Mouse (Mus musculus) left cerebral cortex, postnatal 14 days (tissue): Measurements from ENCODE around the gene Rps6ka5. TPM values are rescaled to one million over a fixed set of nuclear protein-coding genes. Genes with fewer than 3 reads are reported as not detected.

Experiments
- DNase-seq, 2 experiments: peaks; one replicate each; pipeline ENCODE4 v3.0.0; 2021 to 2022; ENCODE audit warnings: low spot score in 2 of 2, mixed read lengths in 1 of 2
- intact Hi-C: fragments of 180-260 bp; cut with DNase I; formaldehyde crosslinking; loops from one replicate; pipeline ENCODE4 v1.15.1; 2025
- total RNA-seq, 2 experiments: library from RNA; stranded (reverse); gene quantifications; 2 replicates each; pipeline ENCODE4 v1.2.3; 2021

Rps6ka5 gene
- total RNA-seq, 2 experiments from 2014 or later: 13.2 to 17.8 TPM

GRCm38 (mm10) chr12:100553675-100554074 lies 173.1 kb downstream of the Rps6ka5 start:
- DNase-seq: no peak
- intact Hi-C loops: no loop called here

DNA sequence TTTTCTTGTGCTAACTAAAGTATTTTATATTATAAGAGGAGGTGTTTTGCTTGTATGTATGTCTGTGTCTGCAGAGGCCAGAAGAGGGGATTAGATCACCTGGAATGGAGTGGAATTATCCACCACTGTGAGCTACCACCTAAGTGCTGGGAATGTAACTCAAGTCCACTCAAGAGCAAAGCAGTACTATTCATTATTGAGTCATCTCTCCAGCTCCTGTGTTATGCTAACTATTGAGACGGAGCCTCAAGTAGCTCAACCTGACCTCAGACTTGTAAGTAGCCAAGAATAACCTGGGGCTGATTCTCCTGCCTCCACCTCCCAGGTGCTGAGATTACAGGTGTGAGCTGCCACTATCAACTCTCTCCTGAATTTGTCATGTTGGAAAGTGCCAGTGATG lies 174.8 kb downstream of the Rps6ka5 start:
- intact Hi-C loops: no loop called here
- no peak for DNase-seq

GRCm38 (mm10) chr12:100544194-100544567 lies 182.6 kb downstream of the Rps6ka5 start:
- intact Hi-C loops: no loop called here
- no peak for DNase-seq

- DNase-seq: no peak
- intact Hi-C loops: no loop called here
Observed at GRCm38 (mm10) chr12:100543437-100544193, 183.2 kb downstream of the Rps6ka5 start.

- DNase-seq: no peak
- intact Hi-C loops: no loop called here
Observed at GRCm38 (mm10) chr12:100542494-100542893, 184.3 kb downstream of the Rps6ka5 start.

DNA sequence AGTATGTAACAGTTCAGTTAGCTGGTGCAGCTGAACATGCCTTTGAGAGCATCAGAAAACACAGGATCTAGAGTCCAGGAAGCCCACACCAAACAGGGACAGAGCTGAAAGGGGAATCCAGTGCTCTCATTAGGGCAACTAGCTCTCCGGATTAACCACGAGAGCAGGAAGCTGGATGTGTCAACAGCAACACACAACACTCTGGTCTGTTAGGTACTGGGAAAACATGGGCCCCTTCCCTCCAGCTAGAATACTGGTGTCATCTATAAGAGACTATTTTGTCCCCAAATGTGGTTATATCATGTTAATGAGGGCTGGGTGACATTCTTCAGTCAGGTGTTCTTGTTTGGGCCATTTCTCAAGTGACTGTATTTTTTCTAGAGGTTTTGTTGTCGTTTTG lies 184.7 kb downstream of the Rps6ka5 start:
- DNase-seq: no peak
- intact Hi-C loops: no loop called here

GRCm38 (mm10) chr12:100539158-100539714 lies 187.5 kb downstream of the Rps6ka5 start:
- intact Hi-C loops: no loop called here
- DNase-seq: no peak

DNA sequence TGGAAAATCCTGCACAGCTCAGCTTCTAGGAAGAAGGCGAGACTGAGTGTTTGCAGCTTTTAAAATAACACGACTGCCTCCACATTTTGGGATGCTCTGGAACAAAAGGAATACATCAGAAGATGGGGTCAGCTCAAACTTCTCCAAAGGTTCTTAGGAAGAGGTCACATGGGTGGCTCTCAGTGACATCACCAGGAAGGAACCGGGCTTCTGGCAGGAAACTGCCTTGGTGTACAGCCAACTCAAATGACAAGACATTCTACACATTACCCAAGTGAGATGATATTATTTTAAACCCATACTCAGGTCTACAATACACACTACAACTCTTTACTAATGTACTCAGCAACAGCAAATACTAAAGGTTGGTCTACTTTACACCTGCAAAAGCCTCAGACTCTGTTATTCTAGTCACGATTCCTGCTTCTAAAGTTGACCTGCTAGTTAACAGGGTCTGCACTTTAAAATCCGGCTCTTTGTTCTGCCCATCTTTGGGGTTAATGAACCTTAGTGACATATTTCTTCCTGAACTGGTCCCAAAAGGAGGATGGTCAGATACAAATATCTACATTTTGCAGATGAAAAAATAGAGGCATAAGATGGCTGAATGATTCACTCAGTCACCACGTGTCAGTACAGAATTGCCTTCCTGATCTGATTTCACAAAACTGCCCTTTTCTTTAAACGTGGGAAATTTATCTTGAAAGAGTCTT lies 188.2 kb downstream of the Rps6ka5 start:
- DNase-seq: no peak
- intact Hi-C loops: no loop called here

DNA sequence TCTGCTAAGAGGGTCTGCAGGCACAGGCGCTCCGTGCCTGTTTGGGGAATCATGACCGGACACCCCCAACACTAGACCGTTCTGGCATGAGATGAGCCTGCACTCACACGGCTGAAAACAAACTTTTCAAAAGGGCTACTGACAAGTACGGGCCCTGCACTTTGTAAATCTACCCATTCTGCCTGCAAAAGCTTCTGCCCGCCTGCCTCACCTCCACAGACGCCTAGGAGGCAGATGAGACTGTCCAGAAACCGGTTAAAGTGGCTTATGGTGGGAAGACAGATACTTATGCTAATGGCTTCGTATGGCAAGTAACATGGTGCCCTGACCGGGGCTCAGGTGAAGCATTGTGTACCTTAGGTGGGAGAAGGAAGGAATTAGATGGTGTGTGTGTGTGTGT lies 189.7 kb downstream of the Rps6ka5 start:
- no peak for DNase-seq
- intact Hi-C loops: no loop called here

- DNase-seq: no peak
- intact Hi-C loops: no loop called here
Observed at GRCm38 (mm10) chr12:100535028-100535427, 191.8 kb downstream of the Rps6ka5 start.

DNA sequence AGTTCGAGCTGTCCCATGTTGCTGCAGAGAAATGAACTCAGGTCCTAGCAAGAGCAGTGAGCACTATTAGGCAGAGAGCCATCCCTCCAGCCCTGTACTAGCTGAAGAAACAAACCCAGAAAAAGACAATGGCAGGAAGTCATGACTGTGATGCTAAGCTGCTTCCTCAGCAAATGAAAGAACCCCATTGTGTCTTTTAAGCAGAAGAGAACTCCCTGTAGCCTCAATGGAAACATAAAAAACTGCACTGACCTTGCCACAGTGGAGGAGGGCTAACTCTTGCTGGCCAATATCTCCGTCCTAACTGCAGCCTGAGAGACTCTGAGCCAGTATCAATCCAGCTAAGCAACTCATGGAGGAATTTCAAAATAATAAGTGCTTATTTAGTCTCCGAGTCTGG lies 192.8 kb downstream of the Rps6ka5 start:
- DNase-seq: no peak
- intact Hi-C loops: no loop called here

DNA sequence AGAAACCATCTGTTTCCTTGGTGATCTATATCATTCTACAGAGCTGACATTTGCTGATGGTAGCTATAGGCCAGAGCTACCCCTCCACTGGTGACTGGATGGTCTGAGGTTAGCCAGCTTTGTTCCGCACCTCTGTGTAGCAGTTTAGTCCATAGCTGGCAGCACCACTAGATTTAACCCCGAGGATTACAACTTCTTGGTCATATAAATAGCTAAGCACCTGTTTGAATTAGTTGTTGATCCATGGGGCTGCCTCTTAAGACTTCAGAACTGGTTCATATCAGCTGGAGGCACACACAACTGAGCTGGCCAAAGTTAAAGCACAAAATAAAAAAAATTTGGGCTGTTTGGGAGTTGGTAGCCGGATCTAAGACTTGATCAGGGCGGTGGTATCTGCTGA lies 193.6 kb downstream of the Rps6ka5 start:
- DNase-seq: no peak
- intact Hi-C loops: no loop called here

DNA sequence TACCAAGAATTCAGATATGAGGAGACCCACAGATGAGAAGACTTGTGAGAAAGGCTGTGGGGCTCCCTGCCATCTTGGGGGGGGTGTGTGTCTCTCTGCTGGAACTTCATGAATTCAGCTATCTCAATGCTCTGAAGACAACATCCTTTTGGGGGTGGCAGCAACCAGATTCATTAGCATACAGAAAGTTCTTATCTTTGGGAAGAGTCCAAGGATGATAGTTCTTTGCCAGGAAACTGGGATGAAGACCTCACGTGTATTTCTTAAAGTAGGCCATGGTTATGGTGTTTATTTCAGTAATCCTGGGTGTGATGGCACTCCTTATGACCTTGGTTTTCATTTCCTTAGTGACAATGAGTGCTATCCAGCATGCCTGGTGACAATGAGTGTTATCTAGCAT lies 195.0 kb downstream of the Rps6ka5 start:
- intact Hi-C loops: no loop called here
- DNase-seq: no peak

GRCm38 (mm10) chr12:100530871-100531270 lies 195.9 kb downstream of the Rps6ka5 start:
- intact Hi-C loops: no loop called here
- DNase-seq: no peak

GRCm38 (mm10) chr12:100529651-100530050 lies 197.1 kb downstream of the Rps6ka5 start:
- DNase-seq: no peak
- intact Hi-C loops: no loop called here

- DNase-seq: no peak
- intact Hi-C loops: no loop called here
Observed at GRCm38 (mm10) chr12:100529172-100529571, 197.6 kb downstream of the Rps6ka5 start.

DNA sequence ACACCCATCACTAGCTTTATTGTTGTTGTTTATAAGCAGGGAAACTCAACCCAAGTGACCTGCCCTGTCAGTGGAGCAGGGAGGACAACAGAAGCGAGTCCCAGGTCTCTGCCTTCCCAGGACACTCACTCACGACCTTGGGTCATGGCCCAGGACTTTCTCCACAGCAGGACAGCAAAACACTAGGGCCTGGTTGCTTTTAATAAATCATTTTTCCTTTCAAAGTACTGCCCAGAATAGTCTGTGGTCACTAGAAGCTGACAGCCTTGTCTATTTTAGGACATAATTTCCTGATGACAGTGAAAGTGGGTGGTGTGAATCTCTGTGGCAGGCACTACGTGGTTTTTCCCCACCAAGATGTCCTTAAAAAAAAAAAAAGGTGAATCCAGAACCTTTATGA lies 198.5 kb downstream of the Rps6ka5 start:
- DNase-seq: no peak
- intact Hi-C loops: no loop called here

GRCm38 (mm10) chr12:100527753-100528152 lies 199.0 kb downstream of the Rps6ka5 start:
- peak; percentile 84 to 90 for DNase-seq
- intact Hi-C loops: no loop called here

DNA sequence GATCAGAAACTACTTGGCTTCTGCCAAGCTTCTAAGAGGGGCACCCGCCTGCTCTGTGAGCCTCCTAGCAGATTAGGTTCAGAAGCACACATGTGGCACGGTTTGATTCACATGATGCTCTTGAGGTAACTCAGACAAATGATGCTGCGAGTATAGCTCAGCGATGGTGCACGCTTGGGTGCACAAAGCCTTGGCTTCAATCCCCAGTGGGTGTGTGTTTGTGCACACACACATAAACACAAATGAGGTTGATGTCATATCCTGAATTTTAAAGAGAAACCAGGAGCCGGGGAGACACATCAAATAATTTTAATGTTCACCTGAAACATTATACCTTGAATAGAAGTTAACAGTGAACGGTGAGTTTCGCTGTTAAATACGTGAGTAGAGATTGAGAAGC lies 199.5 kb downstream of the Rps6ka5 start:
- DNase-seq: no peak
- intact Hi-C loops: no loop called here

GRCm38 (mm10) chr12:100525939-100526338 lies 200.8 kb downstream of the Rps6ka5 start:
- intact Hi-C loops: no loop called here
- no peak for DNase-seq

- DNase-seq: peak in 1 of 2 experiments; percentile 58
- intact Hi-C loops: no loop called here
Observed at GRCm38 (mm10) chr12:100520794-100521186, 206.0 kb downstream of the Rps6ka5 start, which contains the start of gene Ttc7b. Ttc7b (minus strand) TSS chr12:100520826.
